Mouse (Mus musculus): ENCODE data around the gene Tnfrsf1a. TPM values are rescaled to one million over a fixed set of nuclear protein-coding genes. Genes with fewer than 3 reads are reported as not detected.
A peak's percentile ranks its signal among the peaks of the same experiment; 100 is the strongest.

The Tnfrsf1a gene
- total RNA-seq, 2 experiments from 2014 or later, result 53.2 to 60.8 TPM

GRCm38 (mm10) chr6:125351368-125352045 is 2.3 kb downstream of the Tnfrsf1a start:
- intact Hi-C loops (cut with DNase I), result loop anchor here (2.0 to 5.0 kb wide), 2 partner anchors 39 to 187 kb away; partner anchors contain the start of gene Ltbr
- no peak for DNase-seq (ENCODE audit: low spot score)

GRCm38 (mm10) chr6:125352046-125352384 is 2.9 kb downstream of the Tnfrsf1a start:
- intact Hi-C loops (cut with DNase I), result loop anchor here (5.0 kb wide), 1 partner anchor 40 kb away; the partner anchor contains the start of gene Ltbr

GRCm38 (mm10) chr6:125352811-125353210 is 3.6 kb downstream of the Tnfrsf1a start:
- intact Hi-C loops (cut with DNase I), result loop anchor here (5.0 kb wide), 1 partner anchor 41 kb away; the partner anchor contains the start of gene Ltbr
- DNase-seq (ENCODE audit: low spot score), result no peak

More at GRCm38 (mm10) chr6:125352046-125352384, 2.9 kb downstream of the Tnfrsf1a start:
- no peak for DNase-seq (ENCODE audit: low spot score)

- DNase-seq (ENCODE audit: low spot score), result no peak
- intact Hi-C loops (cut with DNase I), result loop anchor here (5.0 kb wide), 1 partner anchor 41 kb away; the partner anchor contains the start of gene Ltbr
Observed at GRCm38 (mm10) chr6:125353221-125353620, 4.1 kb downstream of the Tnfrsf1a start.

GRCm38 (mm10) chr6:125353655-125354054 is 4.5 kb downstream of the Tnfrsf1a start:
- intact Hi-C loops (cut with DNase I), result loop anchor here (5.0 kb wide), 1 partner anchor 41 kb away; the partner anchor contains the start of gene Ltbr
- DNase-seq (ENCODE audit: low spot score), result no peak

- DNase-seq (ENCODE audit: low spot score), result peak; percentile 78
- intact Hi-C loops (cut with DNase I), result loop anchor here (5.0 kb wide), 1 partner anchor 42 kb away; the partner anchor contains the start of gene Ltbr
Observed at GRCm38 (mm10) chr6:125354352-125355151, 5.4 kb downstream of the Tnfrsf1a start.

GRCm38 (mm10) chr6:125355197-125355741 is 6.1 kb downstream of the Tnfrsf1a start:
- DNase-seq (ENCODE audit: low spot score), result no peak
- intact Hi-C loops (cut with DNase I), result no loop called here

GRCm38 (mm10) chr6:125356264-125356663 is 7.1 kb downstream of the Tnfrsf1a start:
- intact Hi-C loops (cut with DNase I), result no loop called here
- DNase-seq (ENCODE audit: low spot score), result no peak

- DNase-seq (ENCODE audit: low spot score), result no peak
- intact Hi-C loops (cut with DNase I), result no loop called here
Observed at GRCm38 (mm10) chr6:125357334-125357733, 8.2 kb downstream of the Tnfrsf1a start.

GRCm38 (mm10) chr6:125359999-125360398 is 10.8 kb downstream of the Tnfrsf1a start:
- DNase-seq (ENCODE audit: low spot score), result no peak
- intact Hi-C loops (cut with DNase I), result no loop called here

- intact Hi-C loops (cut with DNase I), result no loop called here
- DNase-seq (ENCODE audit: low spot score), result no peak
Observed at GRCm38 (mm10) chr6:125360846-125361245, 11.7 kb downstream of the Tnfrsf1a start.

- DNase-seq (ENCODE audit: low spot score), result no peak
- intact Hi-C loops (cut with DNase I), result no loop called here
Observed at GRCm38 (mm10) chr6:125361467-125362291, 12.5 kb downstream of the Tnfrsf1a start.

- intact Hi-C loops (cut with DNase I), result no loop called here
- no peak for DNase-seq (ENCODE audit: low spot score)
Observed at GRCm38 (mm10) chr6:125363021-125363420, 13.9 kb downstream of the Tnfrsf1a start.

- no peak for DNase-seq (ENCODE audit: low spot score)
- intact Hi-C loops (cut with DNase I), result loop anchor here (1.0 kb wide), 1 partner anchor 35 kb away; no protein-coding TSS in a partner anchor
Observed at GRCm38 (mm10) chr6:125363451-125364242, 14.5 kb downstream of the Tnfrsf1a start.

GRCm38 (mm10) chr6:125364448-125364847 is 15.3 kb downstream of the Tnfrsf1a start:
- no peak for DNase-seq (ENCODE audit: low spot score)
- intact Hi-C loops (cut with DNase I), result loop anchor here (1.0 kb wide), 1 partner anchor 36 kb away; no protein-coding TSS in a partner anchor

- intact Hi-C loops (cut with DNase I), result loop anchor here (5.0 kb wide), 1 partner anchor 148 kb away; the partner anchor contains the start of gene Vamp1
- no peak for DNase-seq (ENCODE audit: low spot score)
Observed at GRCm38 (mm10) chr6:125365522-125365921, 16.4 kb downstream of the Tnfrsf1a start.

- no peak for DNase-seq (ENCODE audit: low spot score)
- intact Hi-C loops (cut with DNase I), result loop anchor here (2.0 to 5.0 kb wide), 2 partner anchors 91 to 149 kb away; partner anchors contain the start of gene Vamp1
Observed at GRCm38 (mm10) chr6:125366133-125366532, 17.0 kb downstream of the Tnfrsf1a start.

- no peak for DNase-seq (ENCODE audit: low spot score)
Observed at GRCm38 (mm10) chr6:125367758-125368371, 18.7 kb downstream of the Tnfrsf1a start.

More at GRCm38 (mm10) chr6:125367758-125368371, 18.7 kb downstream of the Tnfrsf1a start:
- intact Hi-C loops (cut with DNase I), result loop anchor here (2.0 to 5.0 kb wide), 2 partner anchors 93 to 151 kb away; partner anchors contain the start of gene Vamp1
